Mouse (Mus musculus): ENCODE results near the gene Gm11111. TPM values are rescaled to one million over a fixed set of nuclear protein-coding genes. Genes with fewer than 3 reads are reported as not detected.

Gene Gm11111
- not detected for polyA plus RNA-seq (2015; fragmentation: Illumina TruSeq; extraction: RNeasy Lipid Tissue Mini Kit (QIAGEN cat#74804); ENCODE audit: insufficient read depth, low read depth, low replicate concordance)

GRCm38 (mm10) chr5:98552395-98552794, at the start of gene Gm11111:
Gm11111 (plus strand) TSS chr5:98552695.

Other genes starting within 250 kb of the Gm11111 start
- not detected for gene Cfap299, start 223.4 kb upstream of the Gm11111 start, polyA plus RNA-seq (2015; fragmentation: Illumina TruSeq; extraction: RNeasy Lipid Tissue Mini Kit (QIAGEN cat#74804); ENCODE audit: insufficient read depth, low read depth, low replicate concordance)

Measured in pancreas, adult 10 weeks (tissue).